Mouse (Mus musculus): ENCODE measurements around the gene Slc7a5. TPM values are rescaled to one million over a fixed set of nuclear protein-coding genes. Genes with fewer than 3 reads are reported as not detected.

Slc7a5 gene
- polyA plus RNA-seq, 1 experiment from 2014 or later = 164 TPM

GRCm38 (mm10) chr8:121901498-121902236, 5.8 kb downstream of the Slc7a5 start:
- no peak for TF ChIP-seq CTCF (IDR thresholded peaks at IDR 0.05)
- no peaks in the 10 kb centered on the region for H3K27me3 ChIP-seq
- ATAC-seq (peak; percentile 57), DNase-seq (ENCODE audit: low read depth, low spot score) (peak; percentile 86)
- CTCF ChIA-PET = interaction anchor here (1.1 to 6.7 kb wide), 5 partner anchors 10 to 51 kb away, joined by 3 to 38 read pairs (median 3); no protein-coding TSS in a partner anchor
- in situ Hi-C loops (cut with MboI; ENCODE audit: low pct_unique_long_range_greater_than_20kb) = no loop called here
- POLR2A ChIA-PET = interaction anchor here (1.0 to 1.2 kb wide), 2 partner anchors 13 to 25 kb away, joined by 5 to 6 read pairs; no protein-coding TSS in a partner anchor

- no peak for DNase-seq (ENCODE audit: low read depth, low spot score)
- no peak for ATAC-seq
- no peaks in the 10 kb centered on the region for H3K27me3 ChIP-seq
- CTCF ChIA-PET = interaction anchor here (0.7 to 2.1 kb wide), 3 partner anchors 10 to 288 kb away, joined by 3 to 11 read pairs (median 3); no protein-coding TSS in a partner anchor
- in situ Hi-C loops (cut with MboI; ENCODE audit: low pct_unique_long_range_greater_than_20kb) = no loop called here
- POLR2A ChIA-PET = no interaction called here
- no peak for TF ChIP-seq CTCF (IDR thresholded peaks at IDR 0.05)
These were observed 8.1 kb downstream of the Slc7a5 start for GRCm38 (mm10) chr8:121899180-121900044.

DNA sequence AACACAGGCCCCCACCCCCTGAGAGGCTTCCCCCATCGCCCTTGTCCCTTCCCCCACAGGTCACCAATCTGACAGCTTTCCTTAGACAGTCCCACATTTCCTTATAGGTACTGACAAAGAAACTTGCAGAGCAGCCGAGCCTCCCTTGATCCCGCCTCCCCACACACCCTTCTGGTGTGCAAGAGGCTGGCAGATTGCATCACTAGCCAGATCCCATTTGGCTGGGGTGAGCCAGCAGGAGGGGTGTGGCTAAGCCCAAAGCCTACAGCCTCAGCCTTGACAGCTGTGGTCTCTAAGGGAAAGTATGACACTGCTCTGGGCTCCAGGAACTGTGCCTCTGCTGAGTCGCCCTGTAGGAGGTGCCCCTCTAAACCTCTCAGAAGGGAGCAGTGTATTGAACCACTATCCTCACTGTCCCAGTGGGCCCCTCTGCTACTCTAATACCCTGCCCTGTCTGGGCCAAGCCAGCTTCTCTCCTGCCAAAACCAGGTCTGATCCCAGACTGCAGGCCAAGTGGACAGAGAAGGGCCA, 9.0 kb downstream of the Slc7a5 start:
- ATAC-seq (peak; percentile 37), DNase-seq (ENCODE audit: low read depth, low spot score) (peak; percentile 68)
- POLR2A ChIA-PET = interaction anchor here (0.7 to 1.0 kb wide), 2 partner anchors 9 to 16 kb away, joined by 3 to 4 read pairs; partner anchors contain the start of gene Slc7a5
- TF ChIP-seq CTCF (IDR thresholded peaks at IDR 0.05) = no peak
- no peaks in the 10 kb centered on the region for H3K27me3 ChIP-seq
- in situ Hi-C loops (cut with MboI; ENCODE audit: low pct_unique_long_range_greater_than_20kb) = no loop called here
- CTCF ChIA-PET = interaction anchor here (1.0 to 2.1 kb wide), 7 partner anchors 9 to 48 kb away, joined by 3 to 11 read pairs (median 3); no protein-coding TSS in a partner anchor

GRCm38 (mm10) chr8:121897871-121898381, 9.6 kb downstream of the Slc7a5 start:
- DNase-seq (ENCODE audit: low read depth, low spot score) (peak; percentile 89), ATAC-seq (peak; percentile 60)
- no peak for TF ChIP-seq CTCF (IDR thresholded peaks at IDR 0.05)
- in situ Hi-C loops (cut with MboI; ENCODE audit: low pct_unique_long_range_greater_than_20kb) = no loop called here
- CTCF ChIA-PET = interaction anchor here (1.0 to 2.1 kb wide), 7 partner anchors 9 to 47 kb away, joined by 3 to 11 read pairs (median 3); no protein-coding TSS in a partner anchor
- no peaks in the 10 kb centered on the region for H3K27me3 ChIP-seq
- POLR2A ChIA-PET = interaction anchor here (0.7 to 1.0 kb wide), 3 partner anchors 9 to 44 kb away, joined by 3 to 4 read pairs (median 3); partner anchors contain the start of gene Slc7a5

- ChIA-PET POLR2A (interaction anchor here (1.0 to 1.1 kb wide), 2 partner anchors 10 to 43 kb away, joined by 3 to 4 read pairs; no protein-coding TSS in a partner anchor), CTCF (interaction anchor here (1.2 to 2.1 kb wide), 3 partner anchors 9 to 46 kb away, joined by 3 to 11 read pairs (median 8); no protein-coding TSS in a partner anchor)
- DNase-seq (ENCODE audit: low read depth, low spot score) = no peak
- TF ChIP-seq CTCF (IDR thresholded peaks at IDR 0.05) = no peak
- no peak for ATAC-seq
- no peaks in the 10 kb centered on the region for H3K27me3 ChIP-seq
- in situ Hi-C loops (cut with MboI; ENCODE audit: low pct_unique_long_range_greater_than_20kb) = no loop called here
These were observed 10.3 kb downstream of the Slc7a5 start for GRCm38 (mm10) chr8:121897205-121897604.

DNA sequence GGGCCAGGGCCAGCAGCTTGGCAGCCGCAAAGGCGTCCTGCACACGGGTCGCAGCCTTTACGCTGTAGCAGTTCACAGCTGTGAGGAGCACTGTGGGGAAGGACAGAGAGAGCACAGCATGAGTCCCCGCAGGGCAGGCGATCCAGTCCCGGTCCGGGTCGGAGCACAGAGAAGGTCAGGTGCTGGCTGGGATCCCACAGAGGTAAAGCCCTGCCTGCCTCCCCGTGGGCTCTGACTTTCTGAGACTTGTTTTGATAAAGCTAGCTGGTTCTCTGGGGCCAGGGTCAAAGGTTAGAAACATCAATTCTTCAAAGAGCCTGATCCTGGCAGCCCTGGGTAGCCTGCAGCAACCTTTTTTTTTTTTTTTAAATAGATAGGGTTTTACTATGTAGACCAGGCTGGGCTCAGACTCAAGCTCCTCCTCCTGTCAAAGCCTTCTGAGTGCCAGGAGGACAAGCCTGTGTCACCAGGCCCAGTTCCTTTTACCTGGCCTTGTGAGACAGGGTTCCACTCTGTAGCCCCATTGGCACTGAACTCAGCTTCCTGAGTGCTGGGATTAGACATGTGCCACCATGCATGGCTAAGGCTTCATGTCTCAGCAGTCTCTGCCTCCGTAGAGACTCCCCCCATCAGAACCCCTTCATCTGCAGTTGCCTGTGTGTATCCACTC, 10.9 kb downstream of the Slc7a5 start:
- H3K27me3 ChIP-seq = no peaks in the 10 kb centered on the region
- ChIA-PET POLR2A (interaction anchor here (1.1 kb wide), 3 partner anchors 9 to 19 kb away, joined by 3 to 5 read pairs (median 4); no protein-coding TSS in a partner anchor), CTCF (interaction anchor here (0.9 kb wide), 1 partner anchor 46 kb away, joined by 4 read pairs; no protein-coding TSS in a partner anchor)
- no peak for TF ChIP-seq CTCF (IDR thresholded peaks at IDR 0.05)
- no peak for DNase-seq (ENCODE audit: low read depth, low spot score)
- ATAC-seq = no peak
- in situ Hi-C loops (cut with MboI; ENCODE audit: low pct_unique_long_range_greater_than_20kb) = no loop called here

DNA sequence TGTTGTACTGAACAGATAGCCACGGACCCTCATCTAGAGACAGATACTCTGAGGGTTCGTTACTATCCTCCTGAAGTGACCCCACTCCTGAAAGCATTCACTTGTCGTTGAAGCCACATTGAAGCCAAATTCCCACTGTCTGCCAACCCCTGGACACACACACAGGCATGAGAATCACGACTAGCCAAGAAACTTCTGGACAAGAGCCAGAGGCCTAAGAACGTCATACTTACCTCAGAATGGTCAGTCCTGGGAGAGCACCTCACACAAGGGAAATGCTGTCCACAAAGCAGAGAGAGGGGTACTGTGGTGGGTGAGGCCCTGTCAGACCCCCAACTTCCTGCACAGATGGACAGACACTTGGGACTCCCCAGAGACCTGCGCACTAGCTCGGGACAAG, 11.6 kb downstream of the Slc7a5 start:
- ChIA-PET CTCF (interaction anchor here (0.8 to 0.9 kb wide), 2 partner anchors 13 to 45 kb away, joined by 4 read pairs; no protein-coding TSS in a partner anchor), POLR2A (interaction anchor here (1.1 kb wide), 2 partner anchors 10 to 18 kb away, joined by 3 to 5 read pairs; no protein-coding TSS in a partner anchor)
- no peaks in the 10 kb centered on the region for H3K27me3 ChIP-seq
- ATAC-seq (no peak), DNase-seq (ENCODE audit: low read depth, low spot score) (no peak)
- in situ Hi-C loops (cut with MboI; ENCODE audit: low pct_unique_long_range_greater_than_20kb) = no loop called here
- TF ChIP-seq CTCF (IDR thresholded peaks at IDR 0.05) = no peak

DNA sequence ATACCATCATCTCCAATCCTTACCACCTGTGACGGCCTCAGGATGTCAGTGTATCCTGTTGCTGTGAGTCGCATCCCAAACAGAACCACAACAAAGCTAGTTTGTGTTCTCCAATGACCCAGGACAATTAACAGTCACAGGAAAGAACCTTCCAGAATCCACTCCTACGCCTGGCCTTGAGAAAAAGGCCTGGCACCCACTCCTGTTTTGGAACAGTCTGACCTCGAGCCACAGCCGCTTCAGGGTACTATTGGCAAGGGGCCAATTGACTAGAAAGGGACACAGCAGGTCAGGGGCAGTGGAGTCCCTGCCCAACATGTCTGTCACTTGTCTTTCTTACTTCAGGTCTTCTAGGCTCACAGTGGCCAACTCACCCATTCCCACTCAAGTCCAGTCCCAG, 14.6 kb downstream of the Slc7a5 start:
- no peak for TF ChIP-seq CTCF (IDR thresholded peaks at IDR 0.05)
- ChIA-PET POLR2A (interaction anchor here (2.1 kb wide), 1 partner anchor 14 kb away, joined by 8 read pairs; the partner anchor contains the start of gene Slc7a5), CTCF (interaction anchor here (1.2 to 1.4 kb wide), 4 partner anchors 14 to 42 kb away, joined by 3 to 4 read pairs (median 4); no protein-coding TSS in a partner anchor)
- no peak for DNase-seq (ENCODE audit: low read depth, low spot score)
- in situ Hi-C loops (cut with MboI; ENCODE audit: low pct_unique_long_range_greater_than_20kb) = no loop called here
- no peaks in the 10 kb centered on the region for H3K27me3 ChIP-seq
- ATAC-seq = no peak
